Mouse (Mus musculus) intestine, embryonic 16.5 days (tissue): ENCODE results near the gene Cdkl4. TPM values are rescaled to one million over a fixed set of nuclear protein-coding genes. Genes with fewer than 3 reads are reported as not detected.
"Not testable (repeated sequence)": the region's sequence is repeated elsewhere in the genome, so short reads cannot be mapped to it uniquely, and the experiment has no call there.

Experiments used
- ATAC-seq: fragments of 200-750 bp; cut with Nextera tagmentation; 2 replicates; pipeline ENCODE4 v1.8.0; 2017; ENCODE audit warnings: moderate TSS enrichment, moderate library complexity
- H3K27ac ChIP-seq: fragments of 300-500 bp; sonication (generic); 2 replicates; pipeline ENCODE4 v1.5.1; 2014; ENCODE audit warnings: mild to moderate bottlenecking, low read length
- H3K27me3 ChIP-seq: fragments of 300-500 bp; sonication (generic); replicated peaks from 2 replicates; pipeline ENCODE4 v1.6.1; 2014; ENCODE audit warnings: low read length, control low read depth, mixed read lengths; ENCODE audit not compliant: control insufficient read depth, insufficient read depth
- H3K36me3 ChIP-seq: fragments of 300-500 bp; sonication (generic); 2 replicates; pipeline ENCODE4 v1.6.1; 2014; ENCODE audit warnings: low read length, control low read depth; ENCODE audit not compliant: control insufficient read depth, insufficient read depth
- H3K4me1 ChIP-seq: fragments of 300-500 bp; sonication (generic); 2 replicates; pipeline ENCODE4 v1.6.1; 2014; ENCODE audit warnings: low read length, control low read depth, mixed read lengths; ENCODE audit not compliant: control insufficient read depth, insufficient read depth
- H3K4me2 ChIP-seq: fragments of 300-500 bp; sonication (generic); 2 replicates; pipeline ENCODE4 v1.6.1; 2014; ENCODE audit warnings: low read depth, low read length, control low read depth
- H3K4me3 ChIP-seq: fragments of 300-500 bp; sonication (generic); 2 replicates; pipeline ENCODE4 v1.5.1; 2014; ENCODE audit warnings: mild to moderate bottlenecking, low read length
- H3K9ac ChIP-seq: fragments of 300-500 bp; sonication (generic); 2 replicates; pipeline ENCODE4 v1.6.1; 2014; ENCODE audit warnings: low read depth, low read length
- H3K9me3 ChIP-seq: fragments of 300-500 bp; sonication (generic); 2 replicates; pipeline ENCODE4 v1.6.1; 2016; ENCODE audit warnings: low read length, control low read depth; ENCODE audit not compliant: control insufficient read depth
- WGBS: fragments of 180-500 bp; shearing (Covaris S2); extraction: QIAGEN DNeasy Blood & Tissue Kit; methylation state at CpG from one replicate; pipeline ENCODE4 v1.1.7; 2014; 5-methylcytosine and 5-hydroxymethylcytosine counted together
- polyA plus RNA-seq: library from polyadenylated mRNA; unstranded; fragments of >200 nt; fragmentation: Nextera tagmentation; extraction: Ambion mirVana; gene quantifications from 2 replicates; pipeline ENCODE4 v1.2.1, GENCODE M21; 2015

The Cdkl4 gene
- polyA plus RNA-seq, 1 experiment from 2014 or later, result 0.46 TPM

DNA sequence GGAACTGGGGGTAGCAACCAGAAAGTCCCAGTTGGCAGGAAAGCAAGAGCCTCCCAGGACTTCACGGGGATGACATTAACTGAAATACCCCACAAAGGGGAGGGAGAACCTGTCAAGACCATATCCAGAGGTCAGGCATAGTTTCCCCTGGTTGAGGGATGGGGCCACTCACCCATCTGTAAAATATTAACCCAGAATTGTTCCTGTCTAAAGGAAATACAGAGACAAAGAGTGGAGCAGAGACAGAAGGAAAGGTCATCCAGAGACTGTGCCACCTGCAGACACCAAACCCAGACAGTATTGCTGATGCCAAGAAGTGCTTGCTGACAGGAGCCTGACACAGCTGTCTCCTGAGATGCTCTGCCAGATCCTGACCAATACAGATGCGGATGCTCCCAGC, 46.3 kb downstream of the Cdkl4 start:
- H3K9me3 ChIP-seq, H3K36me3 ChIP-seq, H3K9ac ChIP-seq, H3K4me1 ChIP-seq, H3K4me3 ChIP-seq, H3K27me3 ChIP-seq, H3K27ac ChIP-seq, H3K4me2 ChIP-seq: not testable (repeated sequence)
- 43% methylated on average over 2 of the region's 2 CpGs for WGBS
- ATAC-seq, result peak; percentile 58; the same call in 1 of the 2 replicates

DNA sequence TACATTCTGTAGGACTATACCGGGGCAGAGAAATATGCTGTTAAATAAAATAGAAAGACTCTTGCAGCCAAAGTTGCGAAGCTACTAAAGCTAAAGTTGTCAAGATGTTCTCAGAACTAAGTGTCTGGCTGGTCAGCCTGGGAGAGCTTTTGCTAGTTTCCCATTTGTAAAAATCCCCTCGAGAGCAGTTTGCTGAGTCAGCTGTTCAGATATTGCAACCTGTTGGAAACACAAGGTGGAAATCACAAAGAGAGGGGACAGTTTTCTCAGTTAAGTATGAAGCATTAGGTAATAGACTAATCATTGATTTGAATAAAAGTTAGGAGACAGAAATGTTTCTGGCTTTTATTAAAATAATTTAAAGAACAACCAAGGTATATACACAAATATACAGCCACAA, 54.4 kb downstream of the Cdkl4 start:
- no peaks in the 10 kb centered on the region for H3K36me3 ChIP-seq
- H3K27me3 ChIP-seq, result no peaks in the 10 kb centered on the region
- H3K4me3 ChIP-seq, result no peak overlapping the region
- H3K9me3 ChIP-seq, result no peaks in the 10 kb centered on the region
- no peak overlapping the region for H3K9ac ChIP-seq
- H3K27ac ChIP-seq, result no peak overlapping the region
- WGBS, result 82% methylated on average over 3 of the region's 3 CpGs
- ATAC-seq, result no peak
- H3K4me1 ChIP-seq, result no peaks in the 10 kb centered on the region
- no peak overlapping the region for H3K4me2 ChIP-seq

DNA sequence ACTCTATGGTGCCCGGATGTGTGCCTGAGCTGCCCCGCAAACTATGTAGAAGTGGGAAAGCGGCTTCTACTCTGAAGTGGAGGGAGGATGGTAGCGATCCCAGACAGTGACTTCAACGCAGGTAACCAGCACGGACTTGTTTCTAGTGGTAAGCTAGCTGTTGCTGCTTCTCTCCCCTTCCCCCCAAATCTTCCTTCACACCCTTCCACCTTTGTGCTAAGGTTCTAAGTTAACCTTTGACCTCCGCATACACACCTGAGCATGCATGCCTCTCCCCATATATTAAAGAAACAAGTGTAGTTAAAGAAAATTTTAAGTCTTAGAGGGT, 55.4 kb downstream of the Cdkl4 start:
- Histone ChIP-seq H3K9me3 (no peaks in the 10 kb centered on the region), H3K4me1 (no peaks in the 10 kb centered on the region), H3K27ac (no peak overlapping the region), H3K4me3 (no peak overlapping the region), H3K4me2 (no peak overlapping the region), H3K27me3 (no peaks in the 10 kb centered on the region), H3K36me3 (no peaks in the 10 kb centered on the region), H3K9ac (no peak overlapping the region)
- ATAC-seq, result no peak
- WGBS, result 68% methylated on average over 7 of the region's 7 CpGs

DNA sequence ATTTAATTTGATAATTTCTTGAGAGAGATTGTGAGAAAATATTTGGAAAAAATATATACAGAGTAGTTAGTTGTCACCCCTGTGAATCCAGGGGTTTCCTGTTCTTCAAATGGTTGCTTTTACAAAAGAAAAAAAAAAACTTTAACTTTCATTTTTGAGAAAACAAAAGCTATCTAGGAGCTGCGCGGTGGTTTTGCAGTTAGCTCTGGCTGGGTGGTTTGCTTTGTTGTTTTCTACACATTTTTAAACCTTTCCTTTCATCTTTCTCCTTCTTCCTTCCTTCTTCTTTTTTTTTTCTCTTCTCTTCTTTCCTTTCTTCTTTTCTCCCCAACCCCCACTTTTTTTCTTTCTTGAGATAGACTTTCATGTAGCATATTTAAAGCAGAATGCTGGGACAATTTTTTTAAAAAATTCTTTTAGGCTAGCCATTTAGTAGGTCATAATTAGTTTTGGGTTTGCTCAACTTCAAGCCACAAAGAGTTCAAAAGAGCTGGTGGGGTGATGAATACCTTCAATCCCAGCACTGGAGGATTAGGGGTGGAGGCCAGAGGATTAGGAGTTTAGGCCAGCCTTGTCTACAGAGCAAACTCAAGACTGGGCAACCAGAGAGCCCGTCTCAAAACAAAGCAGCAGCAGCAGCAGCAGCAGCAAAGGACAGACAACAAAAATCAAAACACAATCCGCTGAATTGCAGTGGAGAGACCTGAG, 55.9 kb downstream of the Cdkl4 start:
- H3K4me3 ChIP-seq, result no peak overlapping the region
- H3K9ac ChIP-seq, result no peak overlapping the region
- ATAC-seq, result no peak
- no peaks in the 10 kb centered on the region for H3K36me3 ChIP-seq
- H3K9me3 ChIP-seq, result no peaks in the 10 kb centered on the region
- H3K27ac ChIP-seq, result no peak overlapping the region
- WGBS, result 72% methylated on average over 4 of the region's 4 CpGs
- no peaks in the 10 kb centered on the region for H3K4me1 ChIP-seq
- H3K27me3 ChIP-seq, result no peaks in the 10 kb centered on the region
- no peak overlapping the region for H3K4me2 ChIP-seq

DNA sequence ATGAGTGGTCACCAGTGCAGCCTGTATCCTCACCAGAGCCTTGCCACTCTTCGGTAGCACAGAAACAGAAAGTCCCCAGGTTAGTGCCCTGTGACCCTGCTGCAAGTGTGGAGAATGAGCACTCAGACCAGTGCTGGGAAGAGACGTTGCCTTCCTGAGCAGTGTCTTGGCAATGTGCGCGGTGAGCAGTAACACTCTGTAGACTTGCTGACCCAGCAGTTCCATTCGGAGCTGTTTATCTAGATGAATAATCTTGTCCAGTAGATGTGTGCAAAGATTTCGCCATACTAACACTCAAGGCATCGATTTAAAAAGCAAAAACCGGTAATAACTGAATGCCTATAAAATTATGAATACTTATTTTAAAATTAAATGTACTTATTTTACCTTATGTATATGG, 57.1 kb downstream of the Cdkl4 start:
- no peak overlapping the region for H3K27ac ChIP-seq
- H3K4me2 ChIP-seq, result no peak overlapping the region
- H3K9ac ChIP-seq, result no peak overlapping the region
- H3K36me3 ChIP-seq, result no peaks in the 10 kb centered on the region
- H3K4me1 ChIP-seq, result no peaks in the 10 kb centered on the region
- WGBS, result 73% methylated on average over 8 of the region's 8 CpGs
- no peak for ATAC-seq
- H3K9me3 ChIP-seq, result no peaks in the 10 kb centered on the region
- no peaks in the 10 kb centered on the region for H3K27me3 ChIP-seq
- no peak overlapping the region for H3K4me3 ChIP-seq

DNA sequence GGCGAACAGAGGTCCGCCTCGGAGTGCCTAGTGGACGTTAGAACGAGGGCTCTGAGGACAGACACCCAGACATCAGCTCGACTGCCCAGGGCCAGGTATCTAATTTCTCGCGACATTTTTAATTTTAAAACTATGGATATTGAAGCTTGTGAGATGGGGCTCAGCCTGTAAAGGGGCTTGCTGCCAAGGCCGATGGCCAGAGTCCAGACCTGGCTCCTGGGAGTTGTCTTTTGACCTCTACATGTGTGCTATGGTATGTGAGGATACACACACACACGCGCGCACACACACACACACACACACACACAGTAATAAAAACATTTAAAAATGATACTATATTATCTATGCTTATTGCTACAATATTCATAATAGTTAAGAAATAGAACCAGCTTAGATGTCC, 58.8 kb downstream of the Cdkl4 start:
- no peaks in the 10 kb centered on the region for H3K36me3 ChIP-seq
- H3K4me2 ChIP-seq, result no peak overlapping the region
- H3K9me3 ChIP-seq, result no peaks in the 10 kb centered on the region
- no peak overlapping the region for H3K9ac ChIP-seq
- ATAC-seq, result no peak
- H3K27ac ChIP-seq, result no peak overlapping the region
- WGBS, result 92% methylated on average over 12 of the region's 12 CpGs
- H3K4me3 ChIP-seq, result no peak overlapping the region
- H3K4me1 ChIP-seq, result no peaks in the 10 kb centered on the region
- H3K27me3 ChIP-seq, result no peaks in the 10 kb centered on the region

DNA sequence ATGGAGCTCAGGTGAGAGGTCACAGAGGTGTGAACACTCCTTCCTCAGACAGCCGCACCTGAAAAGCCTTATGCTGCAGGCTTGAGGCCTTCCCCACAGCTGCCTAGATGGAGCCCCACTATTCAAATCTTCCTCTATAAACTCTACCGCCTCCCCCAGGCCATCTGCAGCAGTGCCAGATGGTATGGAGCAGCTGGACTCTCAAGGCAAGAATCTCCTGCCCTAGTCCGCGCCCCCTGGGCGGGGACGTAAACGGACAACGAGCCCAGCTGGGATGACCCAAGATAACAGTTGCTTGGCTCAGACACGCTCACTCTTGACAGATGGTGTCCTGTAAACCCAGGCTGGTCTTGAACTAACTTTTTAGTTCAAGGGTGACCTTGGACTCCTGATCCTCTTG, 60.4 kb downstream of the Cdkl4 start:
- no peak overlapping the region for H3K27ac ChIP-seq
- H3K4me1 ChIP-seq, result no peaks in the 10 kb centered on the region
- ATAC-seq, result peak; percentile 29; the same call in 1 of the 2 replicates
- no peak overlapping the region for H3K4me2 ChIP-seq
- H3K9me3 ChIP-seq, result no peaks in the 10 kb centered on the region
- no peaks in the 10 kb centered on the region for H3K36me3 ChIP-seq
- 66% methylated on average over 9 of the region's 9 CpGs for WGBS
- H3K4me3 ChIP-seq, result no peak overlapping the region
- H3K9ac ChIP-seq, result no peak overlapping the region
- H3K27me3 ChIP-seq, result no peaks in the 10 kb centered on the region

DNA sequence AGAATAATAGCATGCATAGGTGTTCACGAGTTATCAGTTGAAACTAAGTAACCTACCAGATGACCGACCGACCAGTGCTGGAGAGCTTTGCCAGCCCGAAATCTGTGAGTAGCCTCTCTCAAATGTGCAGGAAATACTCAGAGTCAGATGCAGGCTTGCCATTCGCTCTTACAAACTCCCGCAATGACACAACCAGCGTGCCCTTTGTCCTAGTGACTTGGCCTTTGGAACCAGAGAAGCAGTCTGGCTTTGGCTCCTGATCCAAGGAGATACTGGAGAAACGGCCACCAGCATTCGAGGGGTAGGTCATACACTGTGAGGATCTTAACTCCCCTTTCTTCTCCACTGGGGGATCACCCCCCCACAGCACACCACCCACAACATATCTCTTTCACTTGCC, 61.7 kb downstream of the Cdkl4 start:
- Histone ChIP-seq H3K4me2 (no peak overlapping the region), H3K27ac (no peak overlapping the region), H3K4me1 (no peaks in the 10 kb centered on the region), H3K9me3 (no peaks in the 10 kb centered on the region), H3K4me3 (no peak overlapping the region), H3K27me3 (no peaks in the 10 kb centered on the region), H3K36me3 (no peaks in the 10 kb centered on the region), H3K9ac (no peak overlapping the region)
- ATAC-seq, result 0 out of 2 replicates have a peak, but pooled peaks have one; percentile 19
- WGBS, result 84% methylated on average over 9 of the region's 9 CpGs

DNA sequence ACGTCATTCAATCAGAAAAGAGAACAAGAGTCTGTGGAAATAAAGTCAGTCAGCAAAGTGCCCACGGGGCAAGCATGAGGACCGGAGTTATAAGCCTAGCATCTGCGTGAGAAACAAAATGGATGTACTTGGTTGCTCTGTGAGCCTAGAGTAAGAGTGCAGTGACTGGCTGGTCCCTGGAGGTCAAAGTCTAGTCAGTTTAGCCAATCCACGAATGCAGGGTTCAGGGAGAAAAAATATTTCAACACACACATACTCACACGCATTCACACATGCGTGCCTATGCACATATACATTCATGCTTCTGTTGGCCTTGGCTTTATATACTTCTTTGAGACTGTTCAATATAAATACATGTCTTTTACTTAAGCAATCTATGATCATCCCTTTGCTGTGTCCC, 62.1 kb downstream of the Cdkl4 start:
- Histone ChIP-seq H3K4me3 (no peak overlapping the region), H3K9ac (no peak overlapping the region), H3K27ac (no peak overlapping the region), H3K4me1 (no peaks in the 10 kb centered on the region), H3K4me2 (no peak overlapping the region), H3K27me3 (no peaks in the 10 kb centered on the region), H3K9me3 (no peaks in the 10 kb centered on the region), H3K36me3 (no peaks in the 10 kb centered on the region)
- WGBS, result 89% methylated on average over 7 of the region's 7 CpGs
- no peak for ATAC-seq

DNA sequence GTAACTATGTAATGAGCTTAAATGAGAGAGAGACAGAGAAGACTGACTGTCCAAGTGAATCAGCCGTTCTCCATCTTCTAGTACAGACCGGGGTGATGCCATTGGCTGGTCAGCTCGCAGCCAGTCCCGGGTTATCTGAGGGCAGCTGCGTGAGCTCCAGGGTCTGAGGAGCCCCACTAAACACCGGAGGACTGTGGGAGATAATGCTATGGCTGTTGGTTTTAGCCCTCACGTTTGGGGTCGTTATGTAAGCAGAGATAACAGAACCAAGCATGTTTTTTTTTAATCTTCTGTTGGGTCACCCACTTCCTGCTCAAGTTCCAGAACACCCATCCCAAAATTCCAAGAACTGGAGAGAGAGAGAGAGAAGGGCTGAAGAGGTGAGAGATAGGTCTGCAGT, 63.8 kb downstream of the Cdkl4 start:
- Histone ChIP-seq H3K4me3 (no peak overlapping the region), H3K4me2 (no peak overlapping the region), H3K4me1 (0 out of 2 replicates have a peak, but pooled peaks cover 2% of the 10 kb centered on the region), H3K27ac (no peak overlapping the region), H3K9ac (no peak overlapping the region), H3K36me3 (no peaks in the 10 kb centered on the region), H3K27me3 (no peaks in the 10 kb centered on the region), H3K9me3 (no peaks in the 10 kb centered on the region)
- 54% methylated on average over 8 of the region's 8 CpGs for WGBS
- ATAC-seq, result no peak
